In the genomic region with DNA sequence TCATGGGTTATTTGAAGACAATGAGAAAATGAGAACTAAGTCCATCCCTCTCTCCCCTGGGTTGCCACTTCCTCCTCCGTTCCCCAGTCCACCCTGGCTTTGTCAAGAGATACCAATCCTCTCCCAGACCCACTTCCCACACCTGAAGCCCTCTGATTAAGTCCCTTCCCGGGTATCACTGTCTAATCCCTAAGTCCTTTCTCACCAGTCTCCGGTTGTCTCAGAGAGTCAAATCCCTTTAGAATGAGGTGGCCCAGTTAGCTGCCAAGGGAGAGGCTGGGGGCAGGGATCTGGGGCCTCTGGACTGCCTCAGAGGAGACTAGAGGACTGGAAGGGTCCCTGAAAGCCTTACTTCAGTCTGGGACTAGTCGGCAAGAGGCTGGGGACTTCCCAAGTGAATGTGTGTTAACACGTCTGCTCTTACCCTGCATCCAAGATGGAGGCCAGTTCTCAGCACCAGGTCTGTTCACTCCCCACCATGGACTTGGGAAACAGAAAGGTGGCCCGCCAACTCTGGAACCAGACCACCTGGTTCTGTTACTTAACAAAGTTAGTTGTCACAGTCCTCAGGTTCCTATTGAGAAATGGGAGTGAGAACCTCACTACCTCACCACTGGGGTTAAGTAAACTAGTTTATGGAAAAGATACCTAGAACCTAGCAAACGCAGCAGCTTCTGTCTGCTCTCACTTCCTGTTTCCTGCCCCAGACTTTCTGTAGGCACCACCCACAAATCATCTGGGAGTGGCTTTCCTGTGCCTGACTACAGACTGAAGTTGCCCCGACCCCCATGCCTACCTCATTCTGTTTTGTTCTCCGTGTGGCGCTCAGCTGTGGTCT, we compare ENCODE assay signal across 10 mouse cellular contexts. TPM values are rescaled to one million over a fixed set of nuclear protein-coding genes. Genes with fewer than 3 reads are reported as not detected.
DNase-seq lines count a peak whose midpoint lies in the region; ATAC-seq and TF ChIP-seq lines count a peak whose summit lies in the region.
"Had no signal": no experiment of that assay in that cellular context is flagged by ENCODE, and none has a peak within 500 bp of the region (broad histone marks: within the 10 kb centered on the region; RNA-seq: fewer than 3 reads in every experiment).

A gene (minus strand): TSS at position 674 of the 838 bp plus-strand sequence.

- H3K9me3 ChIP-seq in hindbrain, postnatal 0 days (ENCODE audit: low read length): peaks cover 3% of the 10 kb centered on the region; the same call in 1 of the 2 replicates
- H3K9me3 ChIP-seq: heart, embryonic 10.5 days; limb, embryonic 15.5 days had no signal

- no peak within 1 kb of the TSS for H3K27ac ChIP-seq in hindbrain, postnatal 0 days
- H3K27ac ChIP-seq: heart, embryonic 10.5 days; limb, embryonic 15.5 days had no signal

- H3K4me3 ChIP-seq in hindbrain, postnatal 0 days (ENCODE audit: low read length): no peak within 1 kb of the TSS
- H3K4me3 ChIP-seq: heart, embryonic 10.5 days; limb, embryonic 15.5 days had no signal

- no peaks in the 10 kb centered on the region for H3K36me3 ChIP-seq in hindbrain, postnatal 0 days (ENCODE audit: insufficient read depth, low read length)
- H3K36me3 ChIP-seq: heart, embryonic 10.5 days; limb, embryonic 15.5 days had no signal

- no peak within 1 kb of the TSS for H3K9ac ChIP-seq in hindbrain, postnatal 0 days (replicated peaks; ENCODE audit: low read length)
- H3K9ac ChIP-seq: limb, embryonic 15.5 days had no signal

- WGBS in hindbrain, postnatal 0 days: 80% methylated on average over 10 of the region's 10 CpGs

- no peak for TF ChIP-seq CTCF in hindbrain, postnatal 0 days (IDR thresholded peaks at IDR 0.05; ENCODE audit: low read depth)

- no peaks in the 10 kb centered on the region for H3K27me3 ChIP-seq in hindbrain, postnatal 0 days (ENCODE audit: insufficient read depth, low read length)

- DNase-seq in adrenal gland, postnatal 10 days: no peak
- DNase-seq in adrenal gland, adult 8-10 months: no peak
- DNase-seq in ES-CJ7 (ENCODE audit: low read depth, low spot score): peak; percentile 73
- DNase-seq in layer of hippocampus, postnatal 25 days (ENCODE audit: extremely low spot score in 1 of 2, low spot score in 1 of 2): no peak
- DNase-seq in kidney, adult 8-10 months: no peak
- no peak for DNase-seq in hindbrain, postnatal 0 days (ENCODE audit: low spot score)
- no peak for DNase-seq in ovary, postnatal 10 days (ENCODE audit: low spot score)

- peaks cover 14% of the 10 kb centered on the region; the same call in 1 of the 2 replicates for H3K4me1 ChIP-seq in hindbrain, postnatal 0 days (ENCODE audit: insufficient read depth, low read length)

- no peak within 1 kb of the TSS for H3K4me2 ChIP-seq in hindbrain, postnatal 0 days (ENCODE audit: low read depth, low read length)
- H3K4me2 ChIP-seq: limb, embryonic 15.5 days had no signal

- peak; percentile 44 for ATAC-seq in monocyte, adult 5-6 weeks (replicated peaks; ENCODE audit: insufficient number of reproducible peaks, low FRiP score, low TSS enrichment, poor library complexity, severe bottlenecking)
- ATAC-seq in hindbrain, postnatal 0 days: no peak

RNA-seq across cellular contexts. Expression of the gene that starts here (rescaled TPM):
- 10 to 100 TPM; 16.4 to 33.8 TPM for total RNA-seq in adrenal gland, postnatal 10 days (2021)
- 1 to 10 TPM; 2.0 to 3.3 (median 2.4) TPM for total RNA-seq in adrenal gland, adult 8-10 months (2022)
- 10 to 100 TPM; 57.2 to 59.4 TPM for total RNA-seq in layer of hippocampus, postnatal 25 days (2021)
- 1.6 TPM in 1 of 3 replicates, not detected in the others for total RNA-seq in monocyte, adult 5-6 weeks (2017)
- 13.4 and 13.9 TPM in 2 replicates for total RNA-seq in hindbrain, postnatal 0 days (2014; rRNA removed)
- 8.1 and 9.5 TPM in 2 replicates for polyA plus RNA-seq in hindbrain, postnatal 0 days (2015; fragmentation: Nextera tagmentation; extraction: Ambion mirVana)
